Mouse (Mus musculus) limb, embryonic 10.5 days (tissue): ENCODE data around the gene C1rl. TPM values are rescaled to one million over a fixed set of nuclear protein-coding genes. Genes with fewer than 3 reads are reported as not detected.
"Not testable (repeated sequence)": the region's sequence is repeated elsewhere in the genome, so short reads cannot be mapped to it uniquely, and the experiment has no call there.

Experiments
- DNase-seq: peaks from one replicate; pipeline ENCODE4 v3.0.0-alpha.2; 2017; ENCODE audit warnings: low spot score
- H3K27ac ChIP-seq: fragments of 300-500 bp; sonication (generic); 2 replicates; pipeline ENCODE4 v1.5.1; 2016; ENCODE audit warnings: mild to moderate bottlenecking
- H3K27me3 ChIP-seq: fragments of 300-500 bp; sonication (generic); 2 replicates; pipeline ENCODE4 v1.6.1; 2016; ENCODE audit warnings: low read depth, mild to moderate bottlenecking; ENCODE audit not compliant: poor library complexity, severe bottlenecking
- H3K36me3 ChIP-seq: fragments of 300-500 bp; sonication (generic); 2 replicates; pipeline ENCODE4 v1.6.1; 2016; ENCODE audit warnings: mild to moderate bottlenecking, moderate library complexity
- H3K4me1 ChIP-seq: fragments of 300-500 bp; sonication (generic); 2 replicates; pipeline ENCODE4 v1.6.1; 2016
- H3K4me3 ChIP-seq: fragments of 300-500 bp; sonication (generic); 2 replicates; pipeline ENCODE4 v1.5.1; 2016; ENCODE audit warnings: mild to moderate bottlenecking, moderate library complexity
- H3K9me3 ChIP-seq: fragments of 300-500 bp; sonication (generic); replicated peaks from 2 replicates; pipeline ENCODE4 v1.6.1; 2016; ENCODE audit warnings: mild to moderate bottlenecking
- WGBS: fragments of 180-500 bp; shearing (Covaris S2); methylation state at CpG from one replicate; pipeline ENCODE4 v1.1.7; 2016; 5-methylcytosine and 5-hydroxymethylcytosine counted together
- polyA plus RNA-seq: library from polyadenylated mRNA; unstranded; fragments of >200 nt; fragmentation: Nextera tagmentation; extraction: Ambion mirVana; gene quantifications from 2 replicates; pipeline ENCODE4 v1.2.1, GENCODE M21; 2016

Gene C1rl
- polyA plus RNA-seq, 1 experiment from 2014 or later = 0.84 TPM

DNA sequence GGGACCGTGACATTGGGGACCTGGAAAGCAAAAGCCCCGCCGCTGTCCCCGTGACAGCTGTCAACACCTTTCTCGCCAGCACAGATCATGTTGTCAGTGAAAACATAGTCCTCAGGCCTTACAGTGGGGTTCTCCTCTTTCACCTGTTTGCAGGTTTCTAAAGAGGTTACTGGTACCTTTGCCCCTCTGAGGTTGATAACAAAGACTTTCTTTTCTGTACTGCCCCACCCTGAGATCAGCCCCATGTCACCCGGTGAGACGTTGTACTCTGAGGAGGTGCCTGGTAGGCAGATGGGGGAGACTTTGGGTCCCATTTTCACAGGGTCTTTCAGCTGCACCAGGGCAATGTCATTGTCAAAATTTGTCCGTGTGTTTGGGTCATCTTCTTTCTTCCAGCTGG, 38.2 kb downstream of the C1rl start:
- WGBS = 90% methylated on average over 8 of the region's 8 CpGs

DNA sequence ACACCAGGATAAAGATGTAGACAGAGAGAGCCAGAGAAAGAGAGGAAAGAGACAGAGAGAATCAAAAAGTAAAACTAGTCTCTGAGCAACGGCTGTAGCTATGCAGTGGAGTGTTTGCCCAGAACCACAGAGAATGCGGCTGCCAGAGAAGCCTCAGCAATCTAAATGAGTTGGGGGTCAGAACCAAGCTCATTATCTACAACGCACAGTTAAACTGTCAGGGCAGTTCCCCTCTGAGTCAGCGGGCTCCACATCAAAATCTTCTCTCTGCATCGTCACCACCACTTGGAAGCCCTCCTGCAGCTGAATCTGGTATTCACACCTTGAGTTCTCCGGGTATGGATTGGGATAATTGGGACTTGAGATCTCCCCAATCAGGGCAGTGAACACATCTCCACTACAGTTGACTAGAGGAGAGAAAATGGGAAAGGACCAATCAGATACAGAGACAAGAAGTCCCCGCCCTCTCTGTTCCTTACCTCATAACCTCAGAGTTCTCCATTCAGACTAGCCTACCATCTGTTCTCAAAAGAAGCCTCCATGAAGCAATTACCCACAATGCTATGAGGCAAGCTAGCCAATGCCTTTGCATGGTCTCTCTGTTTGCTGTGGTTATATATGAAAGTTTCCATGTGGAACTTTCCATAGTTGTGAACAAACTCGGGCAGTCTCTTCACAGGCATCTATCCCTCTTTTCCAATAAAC, 43.4 kb downstream of the C1rl start:
- H3K27me3 ChIP-seq, H3K9me3 ChIP-seq, H3K4me1 ChIP-seq, H3K4me3 ChIP-seq, H3K36me3 ChIP-seq, H3K27ac ChIP-seq, DNase-seq: not testable (repeated sequence)
- WGBS = 85% methylated on average over 8 of the region's 8 CpGs

More for the DNA sequence above, 38.2 kb downstream of the C1rl start:
- Histone ChIP-seq H3K27ac (no peak overlapping the region), H3K36me3 (no peaks in the 10 kb centered on the region), H3K9me3 (no peaks in the 10 kb centered on the region), H3K4me3 (no peak overlapping the region), H3K4me1 (no peaks in the 10 kb centered on the region), H3K27me3 (no peaks in the 10 kb centered on the region)
- DNase-seq = no peak

DNA sequence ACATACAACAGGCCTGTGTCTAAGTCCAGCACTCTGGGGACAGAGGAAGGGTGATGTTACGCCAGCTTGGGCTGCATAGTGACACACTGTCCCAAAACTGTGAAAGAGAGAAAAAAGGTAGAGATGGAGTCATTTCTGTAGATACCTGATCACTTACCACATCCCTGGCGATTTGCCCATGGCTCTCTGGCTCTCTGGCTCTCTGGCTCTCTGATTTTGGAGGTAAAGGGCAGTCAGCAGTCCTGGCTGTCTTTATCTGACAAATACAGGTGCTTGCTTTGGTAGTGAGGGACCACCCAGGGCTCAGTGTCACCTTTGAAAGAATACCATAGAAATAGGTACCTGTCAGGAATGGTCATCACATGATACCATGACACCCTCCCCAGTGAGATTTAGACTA, 48.3 kb downstream of the C1rl start:
- H3K27me3 ChIP-seq, H3K27ac ChIP-seq, H3K4me3 ChIP-seq, DNase-seq, H3K36me3 ChIP-seq, H3K9me3 ChIP-seq, H3K4me1 ChIP-seq: not testable (repeated sequence)
- 86% methylated on average over 2 of the region's 2 CpGs for WGBS

DNA sequence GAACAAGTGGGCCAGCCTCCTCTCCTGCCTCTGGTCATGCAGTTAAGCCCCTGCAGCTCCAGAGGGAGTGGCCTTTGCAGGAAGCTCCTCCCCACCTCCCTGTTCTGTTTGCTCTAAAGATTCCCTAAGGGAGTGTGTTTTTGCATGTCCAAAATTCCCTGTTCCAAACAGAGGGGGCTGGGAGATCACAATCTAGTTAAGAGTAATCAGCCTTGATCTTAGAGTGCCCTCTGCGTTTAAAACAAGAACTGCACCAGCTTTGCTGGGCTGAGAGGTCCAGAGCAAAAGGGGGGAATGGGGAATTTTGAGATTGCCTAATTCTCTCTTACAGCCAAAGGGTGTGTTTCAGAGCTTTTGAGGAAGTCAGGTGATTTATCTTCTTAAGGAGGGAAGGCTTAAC, 49.4 kb downstream of the C1rl start, which contains the start of gene C1s1:
Gene C1s1 (minus strand): TSS at position 76 of the 400 bp plus-strand sequence.
- 0% methylated on average over 1 of the region's 1 CpGs for WGBS
- H3K4me1 ChIP-seq, H3K27ac ChIP-seq, H3K27me3 ChIP-seq, H3K9me3 ChIP-seq, DNase-seq, H3K4me3 ChIP-seq, H3K36me3 ChIP-seq: not testable (repeated sequence)

DNA sequence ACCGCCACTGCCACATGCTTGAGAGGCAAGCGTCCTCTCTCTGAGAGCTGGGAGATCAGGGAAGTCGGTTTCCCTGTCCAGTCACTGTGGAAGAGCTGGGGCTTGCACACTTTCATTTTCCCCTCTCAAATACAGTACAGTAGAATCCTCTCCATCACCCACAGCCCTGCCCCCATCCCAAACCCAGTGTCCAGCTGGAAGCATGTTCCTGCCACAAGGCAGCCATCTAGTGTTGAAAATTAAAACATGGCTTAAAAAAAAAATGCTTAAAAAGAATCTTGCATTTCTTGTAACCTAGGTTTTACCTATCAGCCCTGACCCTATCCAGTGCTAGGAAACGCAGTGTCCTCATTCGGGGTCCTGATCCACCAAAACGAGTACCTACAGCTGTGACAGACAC, 51.6 kb downstream of the C1rl start:
- no peak overlapping the region for H3K4me3 ChIP-seq
- 93% methylated on average over 6 of the region's 6 CpGs for WGBS
- H3K36me3 ChIP-seq = no peaks in the 10 kb centered on the region
- no peaks in the 10 kb centered on the region for H3K27me3 ChIP-seq
- H3K9me3 ChIP-seq = no peaks in the 10 kb centered on the region
- H3K27ac ChIP-seq = no peak overlapping the region
- DNase-seq = no peak
- H3K4me1 ChIP-seq = no peaks in the 10 kb centered on the region

DNA sequence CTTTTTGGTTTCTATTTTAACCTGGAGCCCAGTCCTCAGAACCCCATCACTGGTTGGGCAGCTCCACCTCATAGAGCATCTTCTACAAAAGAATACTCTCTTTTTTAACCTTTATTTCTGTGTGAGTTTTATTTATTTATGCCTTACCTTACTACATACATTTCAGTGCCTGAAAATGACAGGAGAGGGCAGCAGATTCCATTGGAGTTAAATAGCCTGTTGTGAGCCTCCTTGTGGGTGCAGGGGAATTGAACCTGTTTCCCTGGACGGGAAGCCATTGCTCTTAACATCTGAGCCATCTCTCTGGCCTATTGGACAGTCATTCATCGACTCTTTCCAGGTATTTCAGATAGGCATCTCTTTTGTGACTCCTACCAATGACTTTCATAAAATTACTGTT, 52.5 kb downstream of the C1rl start:
- H3K27ac ChIP-seq = no peak overlapping the region
- DNase-seq = no peak
- 80% methylated on average over 2 of the region's 2 CpGs for WGBS

DNA sequence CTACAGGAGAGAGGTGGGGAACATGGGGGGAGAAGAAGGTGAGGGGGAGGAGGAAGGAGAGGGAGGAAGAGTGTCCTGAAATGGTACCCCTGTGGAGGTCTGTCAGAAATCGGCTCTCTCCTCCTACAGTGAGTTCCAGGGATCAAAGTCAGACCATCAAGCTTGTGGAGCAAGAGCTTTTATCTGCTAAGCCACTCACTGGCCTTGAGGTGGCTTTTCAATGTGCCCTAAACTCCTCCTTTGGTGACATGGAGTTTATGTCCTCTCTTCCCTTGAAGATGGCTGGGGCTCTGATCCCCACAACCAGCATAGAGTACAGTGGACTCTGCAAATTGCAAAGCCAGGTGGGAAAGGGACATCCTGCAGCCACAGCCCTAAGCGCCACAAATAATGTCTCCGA, 55.1 kb downstream of the C1rl start:
- H3K9me3 ChIP-seq, H3K4me1 ChIP-seq, DNase-seq, H3K27me3 ChIP-seq, H3K27ac ChIP-seq, H3K36me3 ChIP-seq, H3K4me3 ChIP-seq: not testable (repeated sequence)
- WGBS = 86% methylated on average over 3 of the region's 3 CpGs

More for the DNA sequence above, 52.5 kb downstream of the C1rl start:
- H3K9me3 ChIP-seq = peaks cover 3% of the 10 kb centered on the region; the same call in 1 of the 2 replicates
- no peaks in the 10 kb centered on the region for H3K36me3 ChIP-seq
- H3K4me1 ChIP-seq = no peaks in the 10 kb centered on the region
- H3K27me3 ChIP-seq = no peaks in the 10 kb centered on the region
- no peak overlapping the region for H3K4me3 ChIP-seq

DNA sequence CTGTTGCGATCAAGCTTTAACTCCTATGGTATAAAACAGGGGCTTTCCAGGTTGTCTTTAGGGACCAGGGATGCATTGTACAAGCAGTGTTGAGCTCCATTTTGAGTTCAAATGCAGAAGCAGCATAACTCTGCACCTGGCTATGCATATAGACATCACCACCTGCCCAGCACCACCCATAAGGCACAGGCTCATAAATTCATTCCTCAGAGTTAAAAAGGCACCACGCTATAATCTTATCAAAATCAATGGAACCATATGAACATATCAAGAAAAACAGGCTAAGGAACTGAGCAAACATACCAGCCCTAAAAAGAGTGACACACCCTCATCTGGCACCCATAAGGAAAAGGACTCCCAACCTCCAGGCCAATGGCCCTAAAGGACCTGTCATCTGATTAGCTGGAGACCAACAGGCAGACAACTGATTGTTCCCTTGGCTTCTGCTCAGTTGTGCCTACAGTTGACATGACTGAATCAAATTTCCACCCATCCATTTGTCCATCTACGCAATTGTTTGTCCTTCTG, 56.2 kb downstream of the C1rl start:
- H3K36me3 ChIP-seq = no peaks in the 10 kb centered on the region
- no peaks in the 10 kb centered on the region for H3K4me1 ChIP-seq
- no peak overlapping the region for H3K4me3 ChIP-seq
- no peak overlapping the region for H3K27ac ChIP-seq
- WGBS = 91% methylated on average over 3 of the region's 3 CpGs
- no peaks in the 10 kb centered on the region for H3K27me3 ChIP-seq
- no peak for DNase-seq
- H3K9me3 ChIP-seq = peaks cover 5% of the 10 kb centered on the region; the same call in 1 of the 2 replicates

DNA sequence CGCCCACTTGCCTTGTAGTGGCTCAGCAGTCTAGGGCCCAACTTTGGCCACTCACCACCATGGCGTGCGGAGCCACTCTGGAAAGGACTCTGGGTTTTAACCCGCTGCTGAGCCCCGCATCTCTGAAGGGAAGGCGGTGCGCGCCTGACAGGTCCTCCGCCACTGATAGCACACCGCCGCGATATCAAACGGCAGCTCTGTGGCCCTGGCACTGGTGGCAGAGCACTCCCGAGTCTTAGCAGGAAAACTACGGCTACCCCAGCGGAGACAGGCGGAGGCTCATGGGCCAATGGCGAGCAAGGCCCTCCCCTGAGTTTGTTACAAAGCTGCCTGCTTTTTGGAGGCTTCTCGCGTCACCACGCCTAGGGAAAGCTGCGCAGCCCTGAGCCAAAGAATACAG, 59.9 kb downstream of the C1rl start:
- no peaks in the 10 kb centered on the region for H3K36me3 ChIP-seq
- no peaks in the 10 kb centered on the region for H3K27me3 ChIP-seq
- no peak overlapping the region for H3K4me3 ChIP-seq
- no peak for DNase-seq
- WGBS = 70% methylated on average over 22 of the region's 22 CpGs
- no peaks in the 10 kb centered on the region for H3K4me1 ChIP-seq
- no peak overlapping the region for H3K27ac ChIP-seq
- H3K9me3 ChIP-seq = peaks cover 5% of the 10 kb centered on the region; the same call in 1 of the 2 replicates

DNA sequence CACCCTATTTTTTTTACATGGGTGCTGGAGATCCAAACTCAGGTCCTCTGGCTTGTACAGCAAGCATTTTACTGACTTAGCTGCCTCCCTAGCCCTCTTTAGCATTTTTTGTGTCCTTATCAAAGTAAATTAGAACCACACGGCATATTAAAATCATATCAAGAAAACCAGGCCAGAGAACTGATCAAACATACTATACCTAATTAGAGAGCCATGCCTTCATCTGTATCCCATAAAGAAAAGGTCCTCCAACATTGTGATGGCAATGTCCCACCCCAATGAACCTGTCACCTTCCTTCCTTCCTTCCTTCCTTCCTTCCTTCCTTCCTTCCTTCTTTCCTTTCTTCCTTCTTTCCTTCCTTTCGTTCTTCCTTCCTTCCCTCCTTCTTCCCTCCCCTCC, 63.0 kb downstream of the C1rl start:
- 76% methylated on average over 2 of the region's 2 CpGs for WGBS
- H3K36me3 ChIP-seq, DNase-seq, H3K27ac ChIP-seq, H3K9me3 ChIP-seq, H3K4me1 ChIP-seq, H3K4me3 ChIP-seq, H3K27me3 ChIP-seq: not testable (repeated sequence)

Other genes with a start within 250 kb of the C1rl start
- gene Cd163, start 188.5 kb upstream of the C1rl start, polyA plus RNA-seq = not detected in 2 replicates
- gene Pex5, start 78.0 kb upstream of the C1rl start, polyA plus RNA-seq = 38.0 and 41.4 TPM in 2 replicates
- 2.1 and 5.4 TPM in 2 replicates for gene Clstn3, start 28.3 kb upstream of the C1rl start, polyA plus RNA-seq
- gene C1ra, start 19.3 kb downstream of the C1rl start, polyA plus RNA-seq = 0.06 and 0.26 TPM in 2 replicates
- gene C1s1, start 49.2 kb downstream of the C1rl start, polyA plus RNA-seq = 0.13 and 0.73 TPM in 2 replicates
- gene C1rb, start 77.2 kb downstream of the C1rl start, polyA plus RNA-seq = not detected in 2 replicates
- not detected in 2 replicates for gene C1s2, start 143.0 kb downstream of the C1rl start, polyA plus RNA-seq
- gene Lpcat3, start 169.9 kb downstream of the C1rl start, polyA plus RNA-seq = 37.3 and 45.7 TPM in 2 replicates
- 254 and 298 TPM in 2 replicates for gene Emg1, start 219.1 kb downstream of the C1rl start, polyA plus RNA-seq
- gene Phb2, start 219.2 kb downstream of the C1rl start, polyA plus RNA-seq = 501 and 622 TPM in 2 replicates
- gene Ptpn6, start 245.6 kb downstream of the C1rl start, polyA plus RNA-seq = 6.2 and 7.6 TPM in 2 replicates
- gene Grcc10, start 248.3 kb downstream of the C1rl start, polyA plus RNA-seq = 384 and 460 TPM in 2 replicates